Mouse (Mus musculus) intestine, embryonic 16.5 days (tissue): ENCODE data around the gene Mtr. TPM values are rescaled to one million over a fixed set of nuclear protein-coding genes. Genes with fewer than 3 reads are reported as not detected.

ENCODE experiments used
- ATAC-seq: fragments of 200-750 bp; cut with Nextera tagmentation; 2 replicates; pipeline ENCODE4 v1.8.0; 2017; ENCODE audit warnings: moderate TSS enrichment, moderate library complexity
- H3K27ac ChIP-seq: fragments of 300-500 bp; sonication (generic); 2 replicates; pipeline ENCODE4 v1.5.1; 2014; ENCODE audit warnings: mild to moderate bottlenecking, low read length
- H3K27me3 ChIP-seq: fragments of 300-500 bp; sonication (generic); replicated peaks from 2 replicates; pipeline ENCODE4 v1.6.1; 2014; ENCODE audit warnings: low read length, control low read depth, mixed read lengths; ENCODE audit not compliant: control insufficient read depth, insufficient read depth
- H3K36me3 ChIP-seq: fragments of 300-500 bp; sonication (generic); 2 replicates; pipeline ENCODE4 v1.6.1; 2014; ENCODE audit warnings: low read length, control low read depth; ENCODE audit not compliant: control insufficient read depth, insufficient read depth
- H3K4me1 ChIP-seq: fragments of 300-500 bp; sonication (generic); 2 replicates; pipeline ENCODE4 v1.6.1; 2014; ENCODE audit warnings: low read length, control low read depth, mixed read lengths; ENCODE audit not compliant: control insufficient read depth, insufficient read depth
- H3K4me2 ChIP-seq: fragments of 300-500 bp; sonication (generic); 2 replicates; pipeline ENCODE4 v1.6.1; 2014; ENCODE audit warnings: low read depth, low read length, control low read depth
- H3K4me3 ChIP-seq: fragments of 300-500 bp; sonication (generic); 2 replicates; pipeline ENCODE4 v1.5.1; 2014; ENCODE audit warnings: mild to moderate bottlenecking, low read length
- H3K9ac ChIP-seq: fragments of 300-500 bp; sonication (generic); 2 replicates; pipeline ENCODE4 v1.6.1; 2014; ENCODE audit warnings: low read depth, low read length
- H3K9me3 ChIP-seq: fragments of 300-500 bp; sonication (generic); 2 replicates; pipeline ENCODE4 v1.6.1; 2016; ENCODE audit warnings: low read length, control low read depth; ENCODE audit not compliant: control insufficient read depth
- WGBS: fragments of 180-500 bp; shearing (Covaris S2); extraction: QIAGEN DNeasy Blood & Tissue Kit; methylation state at CpG from one replicate; pipeline ENCODE4 v1.1.7; 2014; 5-methylcytosine and 5-hydroxymethylcytosine counted together
- polyA plus RNA-seq: library from polyadenylated mRNA; unstranded; fragments of >200 nt; fragmentation: Nextera tagmentation; extraction: Ambion mirVana; gene quantifications from 2 replicates; pipeline ENCODE4 v1.2.1, GENCODE M21; 2015

Gene Mtr
- polyA plus RNA-seq, result 6.4 and 7.4 TPM in 2 replicates

DNA sequence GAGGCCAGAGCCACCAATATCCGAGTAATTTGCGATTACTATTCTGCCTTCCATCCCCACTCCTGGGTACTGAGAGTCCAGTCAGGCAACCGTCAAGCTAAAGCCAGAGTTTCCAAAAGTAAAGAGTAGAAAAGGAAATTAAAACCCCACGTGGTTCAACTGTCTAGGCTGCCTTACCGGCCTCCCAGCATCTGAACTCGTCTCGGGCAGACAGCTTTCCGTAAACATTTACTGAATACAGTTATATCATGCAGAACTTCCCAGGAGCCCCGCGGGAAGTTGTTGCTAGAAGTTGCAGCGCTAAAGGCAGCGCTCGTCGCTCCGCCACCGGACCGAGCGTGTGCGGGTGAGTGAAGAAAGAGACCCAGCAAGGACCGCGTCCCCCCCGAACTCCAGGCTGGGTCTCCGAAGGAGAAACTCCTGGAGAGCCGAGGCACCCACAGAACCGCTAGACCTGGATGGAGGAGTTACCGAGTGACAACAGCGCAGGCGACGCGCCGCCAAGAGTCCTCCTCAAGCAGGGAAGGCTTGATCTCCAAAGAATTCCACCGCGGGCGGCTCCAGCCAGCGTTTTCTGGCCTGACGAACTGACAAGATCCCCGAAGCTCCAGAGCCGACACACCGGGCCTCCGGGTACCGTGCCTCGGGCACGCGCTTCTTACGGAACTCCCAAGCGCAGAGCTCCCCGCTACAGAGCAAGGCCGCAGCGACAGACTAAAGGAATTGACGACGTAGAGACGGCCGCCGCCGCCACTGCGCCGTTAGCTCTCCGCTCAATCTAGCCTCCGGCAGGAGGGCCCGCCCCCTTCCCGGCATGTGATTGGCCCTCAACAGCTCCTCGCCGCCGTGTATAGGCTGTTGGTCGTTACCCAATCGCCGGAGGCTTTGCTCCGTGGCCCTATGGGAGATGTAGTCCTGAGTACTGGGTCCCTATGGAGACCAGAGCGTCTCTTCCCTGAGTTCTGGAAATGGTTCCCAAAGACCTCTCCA, at the start of gene Mtr:
Gene Mtr, minus strand, starts transcription at position 723 of the 990 bp plus-strand sequence.
- Histone ChIP-seq H3K9me3 (peaks cover 6% of the 10 kb centered on the region; the same call in 1 of the 2 replicates), H3K4me2 (peak within 1 kb of the TSS; percentile 71), H3K9ac (peak within 1 kb of the TSS; percentile 84), H3K4me3 (peak within 1 kb of the TSS; percentile 84), H3K36me3 (no peaks in the 10 kb centered on the region), H3K27me3 (no peaks in the 10 kb centered on the region), H3K4me1 (no peaks in the 10 kb centered on the region), H3K27ac (peak within 1 kb of the TSS; percentile 85)
- under 1% methylated on average over 69 of the region's 69 CpGs for WGBS
- peak; percentile 100 for ATAC-seq

DNA sequence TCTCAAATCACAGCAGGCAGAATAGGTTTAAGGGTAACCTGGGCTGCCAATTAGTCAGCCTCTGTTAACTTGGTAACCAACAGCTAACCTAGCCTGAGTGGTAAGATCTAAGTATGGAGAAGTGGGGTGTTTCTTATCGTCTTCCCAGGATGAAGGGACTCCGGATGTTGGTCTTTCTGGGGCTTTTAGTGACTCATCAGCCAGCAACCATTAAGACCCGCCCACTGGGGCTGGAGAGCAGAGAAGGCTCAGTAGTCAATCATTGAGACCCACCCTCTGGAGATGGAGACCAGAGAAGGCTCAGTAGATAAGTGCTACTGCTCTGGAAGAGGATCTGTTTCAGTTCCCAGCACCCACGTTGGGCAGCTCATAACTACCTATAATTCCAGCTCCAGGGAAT, 49.4 kb upstream of the Mtr start:
- Histone ChIP-seq H3K27ac (no peak overlapping the region), H3K4me2 (no peak overlapping the region), H3K4me1 (peaks cover 7% of the 10 kb centered on the region), H3K9me3 (no peaks in the 10 kb centered on the region), H3K9ac (no peak overlapping the region), H3K27me3 (no peaks in the 10 kb centered on the region), H3K4me3 (no peak overlapping the region), H3K36me3 (no peaks in the 10 kb centered on the region)
- no peak for ATAC-seq
- 72% methylated on average over 4 of the region's 4 CpGs for WGBS

DNA sequence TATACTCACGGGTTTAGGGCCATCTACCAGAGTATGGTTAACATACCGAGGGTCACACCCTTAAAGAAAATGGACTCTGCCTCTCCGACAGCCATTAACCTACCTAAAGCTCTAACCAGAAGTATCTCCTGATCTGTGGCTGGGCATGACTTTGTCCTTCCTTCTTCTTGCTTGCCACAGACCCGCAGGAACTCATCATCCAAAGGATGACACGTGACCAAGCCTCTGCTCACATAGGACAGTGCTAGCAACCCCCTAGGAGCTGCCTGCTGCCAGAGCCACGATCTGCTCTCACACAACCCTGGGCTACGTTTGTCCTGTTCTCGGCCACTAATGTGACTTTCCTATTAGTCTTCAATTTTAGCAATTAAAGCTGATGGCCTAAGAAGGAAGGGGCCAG, 47.6 kb upstream of the Mtr start:
- Histone ChIP-seq H3K4me2 (no peak overlapping the region), H3K4me3 (no peak overlapping the region), H3K9ac (no peak overlapping the region), H3K27me3 (no peaks in the 10 kb centered on the region), H3K4me1 (no peaks in the 10 kb centered on the region), H3K27ac (no peak overlapping the region), H3K9me3 (no peaks in the 10 kb centered on the region), H3K36me3 (no peaks in the 10 kb centered on the region)
- ATAC-seq, result no peak
- 87% methylated on average over 8 of the region's 8 CpGs for WGBS

DNA sequence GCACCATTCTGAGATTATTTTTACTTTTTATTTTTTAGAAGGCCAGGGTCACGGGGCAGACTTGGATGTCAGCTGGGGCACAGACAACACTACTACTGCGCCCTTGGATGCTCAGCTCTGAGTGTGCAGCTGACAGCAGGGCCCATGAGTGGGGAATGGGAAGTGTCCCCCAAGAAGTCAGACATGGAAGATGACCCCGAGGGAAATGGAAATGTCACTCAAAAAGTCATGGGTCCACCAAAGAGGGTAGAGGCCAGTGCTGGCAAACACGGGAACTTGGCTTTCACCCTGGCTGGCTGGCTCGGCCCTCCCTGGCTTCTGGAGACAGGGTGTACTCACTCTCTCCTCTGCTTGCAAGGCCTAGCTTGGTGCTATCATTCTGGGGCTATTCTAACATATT, 47.1 kb upstream of the Mtr start:
- no peaks in the 10 kb centered on the region for H3K27me3 ChIP-seq
- H3K4me1 ChIP-seq, result no peaks in the 10 kb centered on the region
- no peaks in the 10 kb centered on the region for H3K36me3 ChIP-seq
- ATAC-seq, result no peak
- no peak overlapping the region for H3K27ac ChIP-seq
- H3K4me2 ChIP-seq, result no peak overlapping the region
- H3K9me3 ChIP-seq, result no peaks in the 10 kb centered on the region
- WGBS, result 91% methylated on average over 5 of the region's 5 CpGs
- H3K9ac ChIP-seq, result no peak overlapping the region
- H3K4me3 ChIP-seq, result no peak overlapping the region

DNA sequence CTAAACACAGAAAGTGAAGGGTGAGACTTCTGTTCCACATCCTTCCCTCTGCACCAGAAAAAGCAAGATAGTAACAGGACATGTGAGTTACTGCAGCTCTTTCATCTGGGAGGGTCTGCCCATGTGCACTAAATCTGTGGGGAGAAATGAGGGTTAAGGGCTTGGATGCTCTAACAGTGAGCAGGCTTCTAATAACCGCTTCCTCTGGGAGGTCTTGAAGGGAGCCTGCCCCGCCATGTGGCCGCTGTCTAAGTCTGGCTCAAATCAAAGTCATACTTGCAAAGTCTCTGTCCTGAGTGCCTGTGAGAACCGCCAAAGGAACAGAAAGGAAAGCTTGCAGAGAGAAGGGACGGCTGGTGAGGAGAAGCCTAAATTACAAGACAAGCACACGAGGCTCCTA, 39.9 kb upstream of the Mtr start:
- no peak overlapping the region for H3K9ac ChIP-seq
- WGBS, result 60% methylated on average over 6 of the region's 6 CpGs
- no peak overlapping the region for H3K4me2 ChIP-seq
- H3K36me3 ChIP-seq, result no peaks in the 10 kb centered on the region
- 0 out of 2 replicates have a peak, but pooled peaks have one; percentile 38 for ATAC-seq
- no peak overlapping the region for H3K27ac ChIP-seq
- no peaks in the 10 kb centered on the region for H3K9me3 ChIP-seq
- no peaks in the 10 kb centered on the region for H3K4me1 ChIP-seq
- no peaks in the 10 kb centered on the region for H3K27me3 ChIP-seq
- no peak overlapping the region for H3K4me3 ChIP-seq

DNA sequence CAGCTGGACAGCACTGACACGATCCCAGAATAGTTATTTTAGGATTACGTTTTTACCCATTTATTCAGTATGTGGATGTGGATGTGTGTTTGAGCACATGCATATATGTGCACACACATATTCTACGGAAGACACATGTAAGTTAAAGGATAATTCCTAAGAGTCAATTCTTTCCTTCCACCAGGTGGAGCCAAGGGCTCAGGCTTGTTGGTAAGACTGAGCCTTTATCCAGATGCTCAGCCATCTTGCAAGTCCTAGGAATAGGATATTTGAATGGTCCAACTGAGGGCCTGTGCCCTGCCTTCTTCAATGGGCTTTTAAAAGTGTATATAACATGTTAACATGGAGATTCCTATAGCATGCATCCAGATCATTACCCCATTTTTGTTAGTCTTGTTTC, 38.8 kb upstream of the Mtr start:
- no peak overlapping the region for H3K9ac ChIP-seq
- H3K27ac ChIP-seq, result no peak overlapping the region
- no peaks in the 10 kb centered on the region for H3K27me3 ChIP-seq
- no peaks in the 10 kb centered on the region for H3K36me3 ChIP-seq
- H3K4me3 ChIP-seq, result no peak overlapping the region
- no peak overlapping the region for H3K4me2 ChIP-seq
- no peak for ATAC-seq
- 82% methylated on average over 3 of the region's 3 CpGs for WGBS
- no peaks in the 10 kb centered on the region for H3K4me1 ChIP-seq
- H3K9me3 ChIP-seq, result no peaks in the 10 kb centered on the region

DNA sequence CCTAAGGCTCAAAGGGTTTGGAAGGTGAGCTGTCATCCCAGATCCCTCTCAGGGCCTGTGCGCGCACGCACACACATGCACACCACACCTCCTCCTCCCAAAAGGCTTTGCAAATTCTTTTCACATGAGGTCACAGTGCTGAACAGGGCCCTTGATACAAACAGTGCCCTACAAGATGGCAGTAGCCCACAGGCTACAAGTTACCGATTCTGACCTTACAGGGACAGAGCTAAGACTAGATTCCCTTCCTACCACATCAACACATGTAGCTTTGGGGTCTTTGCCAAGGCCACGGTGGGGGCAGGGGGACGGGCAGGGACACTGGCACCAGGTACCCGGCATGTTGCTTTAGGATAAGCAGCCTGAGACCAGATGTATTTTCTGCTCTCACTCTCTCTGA, 35.9 kb upstream of the Mtr start:
- H3K9me3 ChIP-seq, result no peaks in the 10 kb centered on the region
- H3K4me1 ChIP-seq, result no peaks in the 10 kb centered on the region
- no peak overlapping the region for H3K4me3 ChIP-seq
- no peak overlapping the region for H3K4me2 ChIP-seq
- no peak overlapping the region for H3K27ac ChIP-seq
- ATAC-seq, result 0 out of 2 replicates have a peak, but pooled peaks have one; percentile 21
- H3K36me3 ChIP-seq, result no peaks in the 10 kb centered on the region
- H3K27me3 ChIP-seq, result no peaks in the 10 kb centered on the region
- H3K9ac ChIP-seq, result no peak overlapping the region
- WGBS, result 77% methylated on average over 7 of the region's 7 CpGs

DNA sequence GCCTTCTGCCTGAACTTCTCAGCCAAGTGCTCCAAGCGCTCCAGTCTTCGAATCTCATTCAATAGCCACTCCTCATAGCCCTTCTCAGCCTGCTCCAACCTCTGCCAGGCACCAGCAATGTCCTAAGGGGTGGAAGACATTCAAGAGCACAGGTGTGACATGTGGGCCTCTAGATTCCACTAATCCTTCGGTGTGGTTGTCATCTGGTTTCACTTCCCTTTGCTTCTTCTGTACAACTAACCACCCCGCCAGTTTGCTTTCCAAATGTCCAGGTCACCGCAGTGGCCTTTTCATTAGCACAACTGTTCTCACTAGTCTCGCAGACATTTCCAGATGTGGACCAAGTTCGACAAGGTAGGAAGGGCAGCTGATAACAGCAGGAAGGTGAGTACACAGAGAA, 32.8 kb upstream of the Mtr start:
- H3K36me3 ChIP-seq, result no peaks in the 10 kb centered on the region
- no peaks in the 10 kb centered on the region for H3K4me1 ChIP-seq
- H3K4me3 ChIP-seq, result no peak overlapping the region
- no peaks in the 10 kb centered on the region for H3K9me3 ChIP-seq
- ATAC-seq, result no peak
- H3K4me2 ChIP-seq, result no peak overlapping the region
- WGBS, result 91% methylated on average over 7 of the region's 7 CpGs
- H3K27ac ChIP-seq, result no peak overlapping the region
- H3K27me3 ChIP-seq, result no peaks in the 10 kb centered on the region
- H3K9ac ChIP-seq, result no peak overlapping the region

DNA sequence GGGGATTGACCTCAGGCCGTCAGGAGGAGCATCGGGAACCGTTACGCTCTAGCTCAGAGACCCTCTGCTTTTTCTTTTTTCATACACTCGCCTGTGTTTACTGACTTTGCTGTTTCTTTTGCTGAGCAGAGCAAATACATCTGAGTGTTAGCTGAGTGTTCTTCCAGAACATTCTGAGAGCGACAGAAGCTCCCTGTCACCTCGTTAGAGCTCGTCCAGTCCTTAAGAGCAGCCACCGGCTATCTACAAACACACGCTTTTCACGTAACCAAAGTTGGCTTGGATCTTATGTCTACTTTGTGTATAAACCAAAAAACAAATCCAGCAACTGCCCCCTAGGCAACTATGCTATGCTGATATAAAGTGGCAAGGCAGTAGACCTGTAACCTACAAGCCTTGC, 26.6 kb upstream of the Mtr start:
- Histone ChIP-seq H3K4me1 (no peaks in the 10 kb centered on the region), H3K4me2 (no peak overlapping the region), H3K27me3 (no peaks in the 10 kb centered on the region), H3K36me3 (no peaks in the 10 kb centered on the region), H3K4me3 (no peak overlapping the region), H3K27ac (no peak overlapping the region), H3K9me3 (no peaks in the 10 kb centered on the region), H3K9ac (no peak overlapping the region)
- 91% methylated on average over 11 of the region's 11 CpGs for WGBS
- no peak for ATAC-seq
